Mouse (Mus musculus) hindbrain, embryonic 16.5 days (tissue): ENCODE results near the gene Xpr1. TPM values are rescaled to one million over a fixed set of nuclear protein-coding genes. Genes with fewer than 3 reads are reported as not detected.

Experiments used
- ATAC-seq: fragments of 200-750 bp; cut with Nextera tagmentation; 2 replicates; pipeline ENCODE4 v1.8.0; 2017; ENCODE audit warnings: moderate TSS enrichment, moderate library complexity
- H3K27ac ChIP-seq: fragments of 300-500 bp; sonication (generic); 2 replicates; pipeline ENCODE4 v1.5.1; 2014; ENCODE audit warnings: low read depth, mild to moderate bottlenecking, control low read depth, low read length, moderate library complexity
- H3K27me3 ChIP-seq: fragments of 300-500 bp; sonication (generic); replicated peaks from 2 replicates; pipeline ENCODE4 v1.6.1; 2014; ENCODE audit warnings: low read length; ENCODE audit not compliant: control insufficient read depth, insufficient read depth
- H3K36me3 ChIP-seq: fragments of 300-500 bp; sonication (generic); 2 replicates; pipeline ENCODE4 v1.6.1; 2014; ENCODE audit warnings: mild to moderate bottlenecking, low read length, moderate library complexity, mixed read lengths; ENCODE audit not compliant: control insufficient read depth, insufficient read depth
- H3K4me1 ChIP-seq: fragments of 300-500 bp; sonication (generic); 2 replicates; pipeline ENCODE4 v1.6.1; 2014; ENCODE audit warnings: low read depth, low read length; ENCODE audit not compliant: control insufficient read depth, insufficient read depth
- H3K4me2 ChIP-seq: fragments of 300-500 bp; sonication (generic); 2 replicates; pipeline ENCODE4 v1.6.1; 2014; ENCODE audit warnings: mild to moderate bottlenecking, low read length, control low read depth, moderate library complexity
- H3K4me3 ChIP-seq: fragments of 300-500 bp; sonication (generic); 2 replicates; pipeline ENCODE4 v1.5.1; 2014; ENCODE audit warnings: mild to moderate bottlenecking, low read length, control low read depth, moderate library complexity
- H3K9ac ChIP-seq: fragments of 300-500 bp; sonication (generic); 2 replicates; pipeline ENCODE4 v1.6.1; 2014; ENCODE audit warnings: low read depth, mild to moderate bottlenecking, control low read depth, low read length, moderate library complexity
- H3K9me3 ChIP-seq: fragments of 300-500 bp; sonication (generic); 2 replicates; pipeline ENCODE4 v1.6.1; 2014; ENCODE audit warnings: mild to moderate bottlenecking, low read length, moderate library complexity; ENCODE audit not compliant: control insufficient read depth
- WGBS: fragments of 180-500 bp; shearing (Covaris S2); extraction: QIAGEN DNeasy Blood & Tissue Kit; methylation state at CpG from one replicate; pipeline ENCODE4 v1.1.7; 2014; 5-methylcytosine and 5-hydroxymethylcytosine counted together
- polyA plus RNA-seq: library from polyadenylated mRNA; unstranded; fragments of >200 nt; fragmentation: Nextera tagmentation; extraction: Ambion mirVana; gene quantifications from 2 replicates; pipeline ENCODE4 v1.2.1, GENCODE M21; 2015

Gene Xpr1
- polyA plus RNA-seq, 1 experiment from 2014 or later, result 40.7 TPM

DNA sequence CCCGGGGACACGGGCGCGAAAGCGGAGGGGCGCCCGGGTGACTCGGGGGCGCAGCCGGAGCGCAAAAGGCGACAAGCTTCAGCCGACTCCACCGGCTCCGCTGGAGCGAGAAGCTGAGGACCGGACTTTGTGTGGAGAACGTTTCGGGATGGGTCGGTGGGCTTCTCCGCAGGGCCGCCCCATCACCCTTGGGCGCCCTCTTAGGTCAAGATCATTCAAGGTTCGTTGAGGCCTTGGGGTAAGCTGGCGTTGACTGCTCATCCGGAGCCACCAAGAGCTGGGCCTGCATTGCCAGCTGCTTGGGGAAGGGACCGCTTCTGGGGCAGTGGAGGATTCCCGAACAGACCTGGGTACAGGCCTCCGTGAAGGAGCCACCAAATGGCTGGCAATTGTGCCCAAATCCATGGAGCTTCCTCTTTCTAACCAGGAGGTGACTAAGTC lies 172.4 kb downstream of the Xpr1 start:
- WGBS, result 10% methylated on average over 23 of the region's 29 CpGs
- no peak overlapping the region for H3K27ac ChIP-seq

DNA sequence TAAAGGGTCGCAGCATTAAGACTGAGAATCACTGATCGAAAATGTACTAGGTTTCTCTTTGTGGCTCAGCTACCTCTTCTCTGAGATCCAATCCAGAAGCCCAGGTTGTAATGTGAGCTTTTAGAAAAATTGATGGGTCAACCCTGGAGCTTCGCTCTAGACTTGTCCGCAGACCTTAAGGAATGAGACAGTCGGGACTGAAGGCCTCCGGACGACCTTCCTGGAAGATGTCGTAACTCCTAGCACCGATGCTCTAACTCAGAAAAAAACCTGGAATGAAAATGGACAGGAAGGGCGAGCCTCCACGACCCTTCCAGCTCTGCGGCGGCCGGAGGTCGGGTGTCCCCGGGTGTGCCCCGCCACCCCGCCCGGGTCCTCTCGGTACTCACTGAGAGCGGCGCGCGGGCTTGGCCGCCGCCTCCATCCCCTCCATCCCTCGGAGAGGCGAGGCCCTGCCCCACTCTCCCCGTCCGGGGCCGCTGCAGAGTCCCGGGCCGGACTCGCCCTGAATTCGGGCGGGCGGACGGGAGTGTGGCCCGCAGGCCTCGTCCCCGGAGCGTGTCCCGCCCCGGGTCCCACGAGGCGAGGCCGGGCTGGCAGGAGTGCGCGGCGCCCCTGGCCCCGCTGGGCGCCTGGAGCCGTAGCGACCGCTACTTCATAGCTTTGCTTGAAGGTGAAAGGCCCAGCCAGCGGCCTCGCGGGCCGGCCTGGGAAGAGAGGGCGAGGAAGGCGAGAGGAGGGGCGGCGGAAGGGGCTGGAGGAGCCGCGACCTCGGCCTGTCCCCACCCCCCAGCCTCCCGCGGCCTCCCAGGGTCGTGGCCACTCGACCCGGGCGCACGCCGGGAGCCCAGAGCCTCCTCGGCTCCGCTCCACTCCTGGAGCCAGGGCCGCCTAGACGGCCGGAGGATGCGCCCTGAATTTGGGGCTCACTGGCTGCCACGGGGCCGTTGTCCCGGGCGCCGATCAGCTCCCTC lies 173.1 kb downstream of the Xpr1 start, which contains the start of gene BC034090:
Gene BC034090, minus strand, starts transcription at position 648 of the 974 bp plus-strand sequence.
- Histone ChIP-seq H3K4me1 (peaks cover 6% of the 10 kb centered on the region; the same call in 1 of the 2 replicates), H3K9me3 (no peaks in the 10 kb centered on the region), H3K27me3 (peaks cover 5% of the 10 kb centered on the region; the same call in 1 of the 2 replicates), H3K27ac (peak within 1 kb of the TSS; percentile 18; the same call in 1 of the 2 replicates), H3K9ac (peak within 1 kb of the TSS; percentile 67), H3K4me3 (peak within 1 kb of the TSS; percentile 52), H3K36me3 (no peaks in the 10 kb centered on the region), H3K4me2 (peak within 1 kb of the TSS; percentile 80)
- WGBS, result 3% methylated on average over 57 of the region's 85 CpGs
- peak; percentile 62 for ATAC-seq

More for the DNA sequence above, 172.4 kb downstream of the Xpr1 start:
- ATAC-seq, result no peak
- peak overlapping the region; percentile 80 for H3K4me2 ChIP-seq
- peaks cover 5% of the 10 kb centered on the region; the same call in 1 of the 2 replicates for H3K27me3 ChIP-seq
- H3K4me1 ChIP-seq, result peaks cover 6% of the 10 kb centered on the region; the same call in 1 of the 2 replicates
- no peaks in the 10 kb centered on the region for H3K36me3 ChIP-seq
- no peaks in the 10 kb centered on the region for H3K9me3 ChIP-seq
- H3K9ac ChIP-seq, result peak overlapping the region; percentile 67
- peak overlapping the region; percentile 52 for H3K4me3 ChIP-seq

DNA sequence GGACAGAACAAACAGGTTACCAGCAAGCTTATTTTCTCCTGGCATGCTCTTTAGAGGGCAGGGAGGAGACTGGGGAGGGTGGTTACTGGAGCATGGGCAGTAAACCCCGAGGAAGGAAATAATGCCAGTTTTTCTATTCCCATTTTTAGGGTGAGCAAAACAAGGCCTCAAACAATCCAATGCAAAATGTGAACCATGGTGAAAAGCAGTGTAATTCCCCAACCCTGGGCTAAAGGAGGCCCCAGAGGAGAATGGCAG lies 174.8 kb downstream of the Xpr1 start:
- WGBS, result 62% methylated on average over 1 of the region's 1 CpGs
- Histone ChIP-seq H3K27me3 (peaks cover 5% of the 10 kb centered on the region; the same call in 1 of the 2 replicates), H3K36me3 (no peaks in the 10 kb centered on the region), H3K9ac (no peak overlapping the region), H3K4me3 (no peak overlapping the region), H3K4me2 (no peak overlapping the region), H3K4me1 (peaks cover 8% of the 10 kb centered on the region; the same call in 1 of the 2 replicates), H3K27ac (no peak overlapping the region), H3K9me3 (no peaks in the 10 kb centered on the region)
- ATAC-seq, result no peak

DNA sequence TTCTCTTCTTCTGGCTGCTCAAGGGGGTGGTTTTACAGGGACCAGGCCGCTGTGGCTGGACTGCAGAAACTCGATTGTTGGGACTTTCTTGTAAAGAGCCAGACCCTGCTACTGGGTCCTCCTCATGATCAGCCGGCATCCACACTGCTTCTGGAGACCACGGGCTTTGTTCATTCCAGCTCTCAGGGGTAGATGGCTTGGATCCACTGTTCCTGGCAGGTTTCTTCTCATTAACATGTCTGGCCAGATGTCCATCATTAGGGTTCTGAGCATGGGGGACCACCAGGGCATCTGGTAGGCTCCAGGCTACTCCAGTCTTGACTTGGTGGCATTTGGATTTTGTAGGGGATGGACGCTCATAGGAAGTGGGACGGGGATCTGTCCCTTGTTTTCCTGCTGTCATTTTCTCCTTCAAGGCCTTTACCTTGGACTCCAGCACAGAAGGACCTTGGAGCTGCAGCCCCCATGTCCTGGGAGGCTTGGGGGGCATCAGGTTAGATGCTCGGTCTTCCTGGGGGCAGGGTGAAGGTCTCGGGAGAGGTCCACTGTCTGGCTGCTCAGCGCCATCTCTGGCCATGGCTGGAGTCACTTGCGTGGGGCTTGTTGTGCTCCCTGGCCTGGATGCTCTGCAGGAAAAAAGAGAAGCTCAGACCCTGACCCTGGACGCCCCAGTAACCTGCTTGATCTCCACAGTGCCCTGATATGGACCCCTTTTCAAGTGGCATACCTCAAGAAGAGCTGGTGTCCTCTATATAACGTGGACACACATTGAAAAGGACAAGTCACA lies 175.3 kb downstream of the Xpr1 start:
- ATAC-seq, result no peak
- Histone ChIP-seq H3K4me2 (no peak overlapping the region), H3K27me3 (peaks cover 5% of the 10 kb centered on the region; the same call in 1 of the 2 replicates), H3K36me3 (no peaks in the 10 kb centered on the region), H3K27ac (no peak overlapping the region), H3K4me1 (peaks cover 11% of the 10 kb centered on the region), H3K4me3 (no peak overlapping the region), H3K9me3 (no peaks in the 10 kb centered on the region), H3K9ac (no peak overlapping the region)
- 81% methylated on average over 12 of the region's 12 CpGs for WGBS

DNA sequence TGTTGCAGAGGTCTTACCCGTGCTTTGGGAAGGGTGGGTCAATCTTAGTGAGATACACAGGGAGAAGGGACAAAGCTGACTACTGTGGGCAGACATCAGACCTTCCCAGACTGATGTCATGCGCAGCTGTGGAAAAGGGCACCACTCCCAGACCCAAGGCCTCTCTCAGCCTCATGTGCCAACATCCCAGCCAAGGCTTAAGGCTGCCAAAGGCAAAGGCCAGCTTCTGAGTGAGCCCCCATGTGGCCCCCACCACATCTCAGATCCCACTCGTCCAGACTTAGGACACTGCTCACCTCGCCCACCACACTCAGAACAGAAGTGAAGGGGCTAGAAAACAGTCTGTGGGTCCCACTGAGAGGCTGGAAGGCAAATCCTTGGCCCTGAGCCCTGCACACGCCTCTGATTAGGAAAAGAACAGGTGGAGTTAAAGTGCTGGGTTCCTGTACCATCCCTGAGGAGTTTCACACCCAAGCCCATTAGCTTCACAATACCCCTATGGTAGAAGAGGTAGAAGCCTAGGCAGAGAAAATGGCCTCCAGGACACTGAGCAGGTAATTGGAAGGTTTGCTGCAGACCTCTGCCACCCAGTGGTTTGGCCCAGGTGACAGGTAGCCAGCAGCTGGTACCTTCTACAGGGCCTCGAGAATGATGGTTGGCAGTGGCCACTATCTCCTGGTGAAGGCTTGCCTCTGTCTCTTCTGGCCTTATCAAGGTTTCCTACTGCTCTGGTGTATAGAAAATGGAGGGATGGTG lies 177.1 kb downstream of the Xpr1 start:
- Histone ChIP-seq H3K4me1 (peaks cover 16% of the 10 kb centered on the region), H3K9ac (no peak overlapping the region)
- no peak for ATAC-seq

DNA sequence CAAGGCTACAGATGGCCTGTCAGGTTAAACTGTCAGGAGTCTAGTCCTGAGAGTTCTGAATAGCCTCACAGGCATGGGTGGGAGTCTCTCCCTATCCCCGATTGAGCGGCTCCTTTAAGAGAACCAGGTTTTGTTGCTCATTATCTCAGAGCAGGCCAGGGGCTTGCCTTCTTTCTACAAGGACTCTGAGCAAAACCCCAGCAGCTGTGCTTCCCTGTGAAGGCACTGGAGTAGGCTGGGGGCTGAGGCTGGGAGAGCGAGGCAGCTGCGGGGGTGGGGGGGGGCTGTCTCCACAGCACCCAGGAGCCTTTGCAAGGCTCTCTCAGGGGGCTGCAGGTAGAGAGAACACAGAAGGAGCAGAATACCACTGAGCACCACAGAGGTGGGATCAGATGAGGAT lies 178.0 kb downstream of the Xpr1 start:
- H3K36me3 ChIP-seq, result no peaks in the 10 kb centered on the region
- H3K4me3 ChIP-seq, result no peak overlapping the region
- H3K27ac ChIP-seq, result no peak overlapping the region
- H3K4me2 ChIP-seq, result no peak overlapping the region
- WGBS, result 52% methylated on average over 4 of the region's 4 CpGs
- H3K9ac ChIP-seq, result peak overlapping the region; percentile 24; the same call in 1 of the 2 replicates
- peaks cover 3% of the 10 kb centered on the region; the same call in 1 of the 2 replicates for H3K27me3 ChIP-seq
- no peaks in the 10 kb centered on the region for H3K9me3 ChIP-seq
- peaks cover 17% of the 10 kb centered on the region for H3K4me1 ChIP-seq
- no peak for ATAC-seq

More for the DNA sequence above, 177.1 kb downstream of the Xpr1 start:
- no peak overlapping the region for H3K4me3 ChIP-seq
- H3K36me3 ChIP-seq, result no peaks in the 10 kb centered on the region
- peaks cover 4% of the 10 kb centered on the region; the same call in 1 of the 2 replicates for H3K27me3 ChIP-seq
- WGBS, result 81% methylated on average over 6 of the region's 6 CpGs
- H3K9me3 ChIP-seq, result no peaks in the 10 kb centered on the region
- no peak overlapping the region for H3K4me2 ChIP-seq
- H3K27ac ChIP-seq, result no peak overlapping the region

DNA sequence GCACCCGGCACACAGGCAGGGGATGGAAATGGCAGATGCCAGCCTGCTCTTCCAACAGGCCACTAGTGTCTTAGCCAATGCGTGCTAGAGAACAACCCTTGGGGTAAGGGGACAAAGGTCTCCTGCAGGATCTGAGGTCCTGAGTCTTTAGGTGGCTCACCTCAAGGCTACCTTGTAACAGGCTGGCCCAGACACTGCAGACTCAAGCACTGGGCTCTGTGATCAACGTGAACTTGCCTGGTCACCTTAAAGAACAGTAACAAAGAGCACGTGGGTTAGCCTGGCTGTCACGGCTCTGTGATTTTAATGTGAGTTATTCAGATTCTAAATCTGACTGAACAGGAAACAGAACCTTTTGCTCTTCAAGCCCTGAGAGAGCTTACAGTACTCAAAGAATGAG lies 179.1 kb downstream of the Xpr1 start:
- Histone ChIP-seq H3K9ac (no peak overlapping the region), H3K27me3 (peaks cover 2% of the 10 kb centered on the region; the same call in 1 of the 2 replicates), H3K9me3 (no peaks in the 10 kb centered on the region), H3K4me1 (peaks cover 26% of the 10 kb centered on the region), H3K4me3 (no peak overlapping the region), H3K36me3 (no peaks in the 10 kb centered on the region), H3K4me2 (no peak overlapping the region), H3K27ac (no peak overlapping the region)
- 83% methylated on average over 5 of the region's 5 CpGs for WGBS
- no peak for ATAC-seq

DNA sequence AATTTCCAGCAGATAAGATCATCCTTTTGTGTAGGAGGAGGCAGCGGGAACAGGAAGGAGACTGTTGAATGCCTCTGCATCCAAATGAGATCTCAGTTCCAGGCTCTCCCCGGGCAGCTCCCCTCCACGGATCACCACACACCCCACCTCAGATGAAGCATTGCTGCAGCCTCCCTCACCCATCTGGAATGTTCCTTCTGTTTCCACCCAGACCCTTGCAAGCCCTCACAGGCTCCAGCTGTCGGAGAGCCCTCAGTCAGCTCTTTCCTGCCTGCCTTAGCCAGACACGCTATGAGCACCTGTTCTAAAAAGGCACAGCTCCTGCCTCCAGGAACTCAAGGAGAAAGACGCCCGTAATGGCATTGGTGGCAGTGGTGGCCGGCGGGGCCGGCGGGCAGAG lies 179.8 kb downstream of the Xpr1 start:
- no peaks in the 10 kb centered on the region for H3K36me3 ChIP-seq
- H3K9ac ChIP-seq, result no peak overlapping the region
- no peaks in the 10 kb centered on the region for H3K9me3 ChIP-seq
- H3K4me2 ChIP-seq, result no peak overlapping the region
- ATAC-seq, result no peak
- H3K27ac ChIP-seq, result no peak overlapping the region; the same call in 1 of the 2 replicates
- no peaks in the 10 kb centered on the region for H3K27me3 ChIP-seq
- peaks cover 34% of the 10 kb centered on the region for H3K4me1 ChIP-seq
- H3K4me3 ChIP-seq, result no peak overlapping the region
- WGBS, result 61% methylated on average over 11 of the region's 11 CpGs
